Mouse (Mus musculus): Measurements from ENCODE around the gene Fam118b.

DNA sequence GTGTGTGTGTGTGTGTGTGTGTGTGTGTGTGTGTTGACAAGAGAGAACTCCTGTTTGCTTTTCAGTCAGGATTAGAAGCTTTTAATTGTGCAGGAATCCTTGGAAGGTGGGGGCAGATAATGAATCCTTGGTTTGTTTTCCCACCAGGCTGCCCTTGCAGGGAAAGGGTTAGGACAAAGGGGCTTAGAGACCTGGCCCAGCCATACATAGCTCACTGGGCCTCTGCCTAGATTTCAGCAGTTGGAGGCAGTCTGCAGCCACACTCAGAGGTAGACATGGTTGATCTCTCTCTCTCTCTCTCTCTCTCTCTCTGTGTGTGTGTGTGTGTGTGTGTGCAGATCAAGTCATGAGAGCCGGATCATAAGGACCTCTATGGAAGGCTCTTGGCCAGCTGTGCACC is 46.6 kb upstream of the Fam118b start:
- TF ChIP-seq POLR2A (IDR thresholded peaks at IDR 0.05; ENCODE audit: low read depth, low read length) (no peak), ZNF384 (IDR thresholded peaks at IDR 0.05; ENCODE audit: low read depth, low read length) (no peak), ZKSCAN1 (IDR thresholded peaks at IDR 0.05; ENCODE audit: borderline replicate concordance, low read depth, low read length) (no peak), RCOR1 (conservative IDR thresholded peaks at IDR 0.05; ENCODE audit: low read depth, low read length) (no peak), ZMIZ1 (IDR thresholded peaks at IDR 0.05; ENCODE audit: low read depth, low read length) (no peak), CTCF (conservative IDR thresholded peaks at IDR 0.05 in 1 of 2, IDR thresholded peaks at IDR 0.05 in 1 of 2; ENCODE audit: low read depth in 2 of 2, low read length in 2 of 2) (no peak), CHD2 (IDR thresholded peaks at IDR 0.05; ENCODE audit: low read length) (no peak), TBP (conservative IDR thresholded peaks at IDR 0.05; ENCODE audit: low read depth, low read length) (no peak), ELF1 (IDR thresholded peaks at IDR 0.05; ENCODE audit: low read depth, low read length) (no peak), USF2 (conservative IDR thresholded peaks at IDR 0.05; ENCODE audit: low read depth, low read length) (no peak)

Measured in CH12.LX (cell line).